Mouse (Mus musculus) embryonic fibroblast, embryonic 13.5 days (primary cell): ENCODE data around the gene CK137956. TPM values are rescaled to one million over a fixed set of nuclear protein-coding genes. Genes with fewer than 3 reads are reported as not detected.

Experiments used
- H3K27ac ChIP-seq: 2 replicates; pipeline ENCODE4 v1.5.1; 2012; ENCODE audit warnings: low read length, control low read depth, inconsistent platforms; ENCODE audit not compliant: insufficient read depth
- H3K4me1 ChIP-seq: 2 replicates; pipeline ENCODE4 v1.6.1; 2011; ENCODE audit warnings: low read length; ENCODE audit not compliant: control insufficient read depth, insufficient read depth
- H3K4me3 ChIP-seq: 2 replicates; pipeline ENCODE4 v1.5.1; 2011; ENCODE audit warnings: mild to moderate bottlenecking, control low read depth, low read length; ENCODE audit not compliant: insufficient read depth
- CTCF ChIP-seq: IDR thresholded peaks from 2 replicates; pipeline ENCODE4 v1.5.1; 2011; ENCODE audit warnings: mild to moderate bottlenecking, control low read depth, low read length, moderate library complexity, borderline replicate concordance; ENCODE audit not compliant: insufficient read depth
- POLR2A ChIP-seq: IDR thresholded peaks from 2 replicates; pipeline ENCODE4 v1.6.1; 2011; ENCODE audit warnings: low read depth, mild to moderate bottlenecking, control low read depth, low read length, moderate library complexity
- polyA plus RNA-seq: library from polyadenylated mRNA; stranded (reverse); fragments of >200 nt; gene quantifications from 2 replicates; pipeline ENCODE4 v1.2.4, GENCODE M21; 2011; ENCODE audit warnings: low read depth; ENCODE audit not compliant: missing spikeins, insufficient read length

Gene CK137956
- polyA plus RNA-seq, 1 experiment: not detected

- no peak overlapping the region for H3K27ac ChIP-seq
- TF ChIP-seq POLR2A (no peak), CTCF (no peak)
- no peaks in the 10 kb centered on the region for H3K4me1 ChIP-seq
- H3K4me3 ChIP-seq: no peak overlapping the region
These were observed 15.8 kb upstream of the CK137956 start for GRCm38 (mm10) chr4:127986491-127987075.

DNA sequence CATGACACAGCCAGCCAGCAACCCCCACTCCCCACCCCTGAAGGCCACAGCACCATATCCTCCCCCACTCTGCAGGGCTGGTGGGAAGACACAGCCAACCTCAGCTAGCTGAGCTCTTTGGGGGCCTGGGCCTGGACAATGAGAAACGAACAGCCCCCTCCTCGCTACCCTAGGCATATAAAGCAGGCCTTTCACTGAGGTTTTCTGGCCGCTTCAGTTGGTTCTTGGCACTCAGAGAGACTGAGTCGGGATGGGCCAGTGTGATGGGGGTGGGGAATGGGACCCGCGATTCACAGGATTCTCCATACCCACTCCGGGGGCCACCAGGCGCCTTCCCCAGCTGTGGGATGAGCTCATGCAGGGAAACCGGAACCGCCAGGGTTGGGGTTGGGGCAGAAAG, 15.1 kb upstream of the CK137956 start:
- no peak for TF ChIP-seq POLR2A
- TF ChIP-seq CTCF: no peak
- Histone ChIP-seq H3K4me1 (no peaks in the 10 kb centered on the region), H3K27ac (no peak overlapping the region)

DNA sequence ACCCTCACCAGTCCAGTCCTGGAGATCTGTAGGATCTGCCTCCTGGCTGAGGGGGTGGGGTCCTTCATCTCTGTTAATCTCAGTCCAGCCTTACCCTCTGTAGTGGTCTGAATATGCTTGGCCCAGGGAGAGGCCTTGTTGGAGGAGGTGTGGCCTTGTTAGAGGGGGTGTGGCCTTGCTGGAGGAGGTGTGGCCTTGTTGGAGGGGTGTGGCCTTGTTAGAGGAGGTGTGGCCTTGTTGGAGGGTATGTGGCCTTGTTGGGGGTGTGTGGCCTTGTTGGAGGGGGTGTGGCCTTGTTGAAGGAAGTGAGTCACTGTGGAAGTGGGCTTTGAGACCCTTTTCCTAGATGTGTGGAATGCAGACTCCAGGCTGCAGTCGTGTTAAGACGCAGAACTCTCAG, 13.7 kb upstream of the CK137956 start:
- no peak overlapping the region for H3K27ac ChIP-seq
- no peak for TF ChIP-seq CTCF
- TF ChIP-seq POLR2A: no peak

More for the DNA sequence above, 15.1 kb upstream of the CK137956 start:
- H3K4me3 ChIP-seq: no peak overlapping the region

DNA sequence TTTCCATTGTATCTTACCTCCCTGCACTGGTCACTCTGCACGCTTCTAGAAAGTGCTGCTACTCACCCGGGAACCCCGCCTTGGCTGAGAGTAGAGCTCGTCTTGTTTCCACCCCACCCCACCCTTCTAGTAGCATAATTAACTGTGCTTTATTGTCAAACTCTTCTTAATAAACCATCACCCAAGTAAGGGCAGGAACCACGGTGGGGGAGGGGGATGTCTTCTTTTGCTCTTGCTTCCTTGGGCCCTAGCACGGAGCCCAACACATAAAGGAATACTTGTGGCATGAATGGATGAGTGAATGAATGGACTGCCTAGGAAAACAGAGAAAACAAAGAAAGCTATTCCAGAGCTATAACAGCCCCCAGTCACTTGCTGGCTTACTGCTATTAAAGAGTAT, 10.4 kb upstream of the CK137956 start:
- no peaks in the 10 kb centered on the region for H3K4me1 ChIP-seq
- TF ChIP-seq POLR2A (no peak), CTCF (no peak)
- no peak overlapping the region for H3K4me3 ChIP-seq
- no peak overlapping the region for H3K27ac ChIP-seq

More for the DNA sequence above, 13.7 kb upstream of the CK137956 start:
- no peak overlapping the region for H3K4me3 ChIP-seq
- no peaks in the 10 kb centered on the region for H3K4me1 ChIP-seq

DNA sequence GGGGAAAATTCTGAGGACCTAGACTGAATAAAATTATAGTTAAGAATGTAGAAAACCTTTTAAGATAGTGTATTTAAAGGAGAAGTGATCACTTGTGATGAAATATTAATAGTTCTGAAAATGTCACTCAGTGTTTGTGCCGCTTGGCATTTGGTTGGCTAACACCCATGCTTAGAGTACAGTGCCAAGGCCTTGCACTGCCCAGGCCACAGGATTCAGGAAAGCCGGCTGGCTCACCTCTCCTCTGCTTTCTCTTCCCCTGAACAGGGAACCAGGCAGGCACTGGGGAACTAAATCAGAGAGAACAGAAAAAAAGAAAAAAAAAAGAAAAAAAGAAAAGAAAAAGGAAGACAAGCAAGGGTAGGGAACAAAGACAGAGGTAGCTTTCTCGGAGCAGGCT, 2.2 kb upstream of the CK137956 start:
- Histone ChIP-seq H3K27ac (no peak overlapping the region), H3K4me1 (no peaks in the 10 kb centered on the region), H3K4me3 (no peak overlapping the region)
- TF ChIP-seq CTCF (no peak), POLR2A (no peak)

GRCm38 (mm10) chr4:127970018-127970421, 731 bp downstream of the CK137956 start:
- no peaks in the 10 kb centered on the region for H3K4me1 ChIP-seq
- no peak overlapping the region for H3K4me3 ChIP-seq
- no peak overlapping the region for H3K27ac ChIP-seq
- TF ChIP-seq POLR2A: no peak
- no peak for TF ChIP-seq CTCF

DNA sequence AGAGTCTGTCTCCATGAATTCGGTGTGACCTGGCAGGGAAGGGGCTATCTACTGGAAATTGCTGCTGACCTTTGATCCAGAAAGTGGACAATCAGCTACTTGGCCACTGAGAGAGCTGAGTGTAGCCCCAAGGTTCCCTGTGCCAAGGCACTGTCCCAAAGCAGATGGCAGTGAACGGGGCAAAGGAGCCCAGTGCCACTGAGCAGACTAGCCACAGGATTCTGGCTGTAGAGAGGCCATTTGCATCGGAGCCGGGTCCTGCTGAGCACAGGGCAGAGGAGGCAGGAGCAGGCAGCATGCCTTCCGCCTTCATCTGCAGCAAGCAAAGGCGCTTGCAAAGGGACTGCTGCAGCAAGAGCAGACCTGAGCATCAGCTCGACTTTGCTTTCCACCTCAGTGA, 1.6 kb downstream of the CK137956 start:
- Histone ChIP-seq H3K4me1 (no peaks in the 10 kb centered on the region), H3K27ac (no peak overlapping the region), H3K4me3 (no peak overlapping the region)
- TF ChIP-seq POLR2A (no peak), CTCF (no peak)

- TF ChIP-seq CTCF (no peak), POLR2A (no peak)
- no peak overlapping the region for H3K4me3 ChIP-seq
- no peaks in the 10 kb centered on the region for H3K4me1 ChIP-seq
- H3K27ac ChIP-seq: no peak overlapping the region
These were observed 17.6 kb downstream of the CK137956 start for GRCm38 (mm10) chr4:127953006-127953710.

GRCm38 (mm10) chr4:127947696-127948095, 23.1 kb downstream of the CK137956 start:
- H3K4me1 ChIP-seq: no peaks in the 10 kb centered on the region

DNA sequence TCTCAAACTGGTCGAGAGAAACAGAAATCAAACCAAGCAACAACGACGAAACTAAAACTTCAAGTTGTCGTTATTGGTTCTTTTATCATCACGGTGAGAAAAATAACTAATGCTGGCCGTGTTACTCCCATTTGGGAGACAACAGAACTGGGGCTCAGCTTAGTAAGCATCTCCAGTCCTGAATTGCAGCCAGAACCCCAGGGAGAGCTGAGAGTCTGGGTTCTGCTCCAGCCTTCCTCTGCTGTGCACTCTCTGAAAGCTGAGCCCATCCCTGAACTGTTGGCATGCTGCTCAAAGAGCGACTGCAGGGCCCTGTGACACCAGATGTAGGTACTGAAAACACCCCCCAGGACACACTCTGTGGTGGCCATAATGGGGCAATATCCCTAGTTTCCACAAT, 33.3 kb downstream of the CK137956 start:
- Histone ChIP-seq H3K4me1 (no peaks in the 10 kb centered on the region), H3K4me3 (no peak overlapping the region), H3K27ac (no peak overlapping the region)
- TF ChIP-seq CTCF (no peak), POLR2A (no peak)

More at GRCm38 (mm10) chr4:127947696-127948095, 23.1 kb downstream of the CK137956 start:
- H3K4me3 ChIP-seq: no peak overlapping the region
- TF ChIP-seq CTCF (no peak), POLR2A (no peak)
- no peak overlapping the region for H3K27ac ChIP-seq
